Comparison of ENCODE assay signal across 12 mouse cellular contexts in genomic region chr1:52524150-52524549, GRCm38 (mm10). TPM values are rescaled to one million over a fixed set of nuclear protein-coding genes. Genes with fewer than 3 reads are reported as not detected.
DNase-seq lines count a peak whose midpoint lies in the region; ATAC-seq and TF ChIP-seq lines count a peak whose summit lies in the region.
"Had no signal": no experiment of that assay in that cellular context is flagged by ENCODE, and none has a peak within 500 bp of the region (broad histone marks: within the 10 kb centered on the region; RNA-seq: fewer than 3 reads in every experiment).

No protein-coding gene starts in this region.

- ATAC-seq in hindbrain, embryonic 14.5 days (ENCODE audit: low FRiP score): peak; percentile 74; the same call in 1 of the 2 replicates

- H3K4me2 ChIP-seq in hindbrain, embryonic 14.5 days (replicated peaks): no peak overlapping the region
- H3K4me2 ChIP-seq: embryonic facial prominence, embryonic 13.5 days; heart, embryonic 11.5 days had no signal

- H3K9me3 ChIP-seq in hindbrain, embryonic 14.5 days (ENCODE audit: control insufficient read depth, low read length): no peaks in the 10 kb centered on the region
- H3K9me3 ChIP-seq: embryonic facial prominence, embryonic 13.5 days had no signal

- intact Hi-C loops in left cerebral cortex, postnatal 14 days (cut with DNase I): loop anchor here (10.0 kb wide), 1 partner anchor 71 kb away; no protein-coding TSS in a partner anchor
- intact Hi-C loops in heart, adult 2 months (cut with DNase I): no loop called here

- no peak overlapping the region for H3K4me3 ChIP-seq in hindbrain, embryonic 14.5 days (replicated peaks; ENCODE audit: low read length)
- no peak overlapping the region for H3K4me3 ChIP-seq in heart, adult 2 months
- H3K4me3 ChIP-seq: embryonic facial prominence, embryonic 13.5 days had no signal

- no peaks in the 10 kb centered on the region for H3K79me2 ChIP-seq in heart, adult 2 months (replicated peaks; ENCODE audit: control insufficient read depth, insufficient read depth, low read length)

- H3K36me3 ChIP-seq in hindbrain, embryonic 14.5 days (replicated peaks; ENCODE audit: control insufficient read depth, insufficient read depth): no peaks in the 10 kb centered on the region
- H3K36me3 ChIP-seq in heart, adult 2 months (ENCODE audit: control insufficient read depth, insufficient read depth, low read length): no peaks in the 10 kb centered on the region
- H3K36me3 ChIP-seq: embryonic facial prominence, embryonic 13.5 days had no signal

- H3K4me1 ChIP-seq in hindbrain, embryonic 14.5 days (replicated peaks; ENCODE audit: control insufficient read depth, insufficient read depth, low read length): 0 out of 2 replicates have a peak, but pooled peaks cover 3% of the 10 kb centered on the region
- peaks cover 2% of the 10 kb centered on the region; the same call in 1 of the 2 replicates for H3K4me1 ChIP-seq in heart, adult 2 months (ENCODE audit: control insufficient read depth, insufficient read depth, low read length)

- no peak for TF ChIP-seq EP300 in heart, adult 2 months (IDR thresholded peaks at IDR 0.05; ENCODE audit: insufficient read depth, low read depth, low read length)

- no peak overlapping the region for H3K27ac ChIP-seq in hindbrain, embryonic 14.5 days
- no peak overlapping the region for H3K27ac ChIP-seq in heart, adult 2 months
- H3K27ac ChIP-seq: embryonic facial prominence, embryonic 13.5 days; liver, embryonic 14.5 days had no signal

- H3K9ac ChIP-seq in hindbrain, embryonic 14.5 days: no peak overlapping the region
- no peak overlapping the region for H3K9ac ChIP-seq in heart, adult 2 months (ENCODE audit: low read depth, low read length)
- H3K9ac ChIP-seq: embryonic facial prominence, embryonic 13.5 days; liver, embryonic 14.5 days had no signal

- TF ChIP-seq POLR2A in heart, adult 2 months (IDR thresholded peaks at IDR 0.05; ENCODE audit: insufficient read depth, low read depth, low read length): no peak

- peak; percentile 26 to 39 for DNase-seq in cerebellum, postnatal 10 days
- no peak for DNase-seq in cerebellum, postnatal 36 days
- peak; percentile 11 for DNase-seq in embryo, embryonic 10.5 days (ENCODE audit: low spot score)
- peak; percentile 26 for DNase-seq in hindbrain, embryonic 14.5 days (ENCODE audit: low spot score)
- DNase-seq in left cerebral cortex, postnatal 14 days (ENCODE audit: low spot score in 2 of 2): peak; percentile 34 to 35
- DNase-seq in heart, adult 2 months: no peak
- DNase-seq in heart, adult 8-10 months (ENCODE audit: low spot score): no peak
- DNase-seq in urinary bladder, postnatal 10 days (ENCODE audit: low spot score): no peak
- DNase-seq: kidney, adult 2 months had no signal

- no peaks in the 10 kb centered on the region for H3K27me3 ChIP-seq in hindbrain, embryonic 14.5 days (ENCODE audit: control insufficient read depth, insufficient read depth, low read length)
- H3K27me3 ChIP-seq in heart, adult 2 months (ENCODE audit: control insufficient read depth, insufficient read depth, low read length): no peaks in the 10 kb centered on the region
- H3K27me3 ChIP-seq: embryonic facial prominence, embryonic 13.5 days had no signal

- 41% methylated on average over 7 of the region's 7 CpGs for WGBS in hindbrain, embryonic 14.5 days
- 64% methylated on average over 7 of the region's 7 CpGs for WGBS in heart, adult 2 months

- TF ChIP-seq CTCF in heart, adult 2 months (IDR thresholded peaks at IDR 0.05): no peak

RNA-seq across cellular contexts. Expression of gene Nab1, which starts 23.7 kb away (rescaled TPM):
- polyA plus RNA-seq in hindbrain, embryonic 14.5 days (2014; fragmentation: Nextera tagmentation; extraction: Ambion mirVana): 10.9 and 13.2 TPM in 2 replicates
- 10 to 100 TPM; 25.1 to 26.4 TPM for total RNA-seq in left cerebral cortex, postnatal 14 days (2021)
- total RNA-seq in heart, adult 2 months (2021): 10 to 100 TPM; 23.1 to 25.1 TPM
- polyA plus RNA-seq in heart, adult 2 months (2012; rRNA removed): 6.9 and 11.3 TPM in 2 replicates
- 10 to 100 TPM; 19.4 to 24.7 (median 23.0) TPM for total RNA-seq in heart, adult 8-10 months (2022)

Comparison
In these comparisons a context has a peak if more than half of its experiments do, and no peak if none do; other contexts are left out.
1. DNase-seq: peak in cerebellum, postnatal 10 days (2 of 2), embryo, embryonic 10.5 days (single experiment), hindbrain, embryonic 14.5 days (single experiment) and left cerebral cortex, postnatal 14 days (2 of 2); none in cerebellum, postnatal 36 days (0 of 2), heart, adult 2 months (0 of 2), heart, adult 8-10 months (single experiment) and urinary bladder, postnatal 10 days (single experiment).